Mouse (Mus musculus) T-helper 17 cell (primary cell): Measurements from ENCODE around the gene Nxn.

Experiments used
- in situ Hi-C, 2 experiments: fragments of 300-600 bp; cut with MboI, MseI; formaldehyde crosslinking; loops; 1 replicate in 1 of 2; 2 replicates in 1 of 2; pipeline ENCODE4 v1.15.1; 2025; ENCODE audit warnings: high pct_unique_total_duplicates in 2 of 2

Nxn gene

DNA sequence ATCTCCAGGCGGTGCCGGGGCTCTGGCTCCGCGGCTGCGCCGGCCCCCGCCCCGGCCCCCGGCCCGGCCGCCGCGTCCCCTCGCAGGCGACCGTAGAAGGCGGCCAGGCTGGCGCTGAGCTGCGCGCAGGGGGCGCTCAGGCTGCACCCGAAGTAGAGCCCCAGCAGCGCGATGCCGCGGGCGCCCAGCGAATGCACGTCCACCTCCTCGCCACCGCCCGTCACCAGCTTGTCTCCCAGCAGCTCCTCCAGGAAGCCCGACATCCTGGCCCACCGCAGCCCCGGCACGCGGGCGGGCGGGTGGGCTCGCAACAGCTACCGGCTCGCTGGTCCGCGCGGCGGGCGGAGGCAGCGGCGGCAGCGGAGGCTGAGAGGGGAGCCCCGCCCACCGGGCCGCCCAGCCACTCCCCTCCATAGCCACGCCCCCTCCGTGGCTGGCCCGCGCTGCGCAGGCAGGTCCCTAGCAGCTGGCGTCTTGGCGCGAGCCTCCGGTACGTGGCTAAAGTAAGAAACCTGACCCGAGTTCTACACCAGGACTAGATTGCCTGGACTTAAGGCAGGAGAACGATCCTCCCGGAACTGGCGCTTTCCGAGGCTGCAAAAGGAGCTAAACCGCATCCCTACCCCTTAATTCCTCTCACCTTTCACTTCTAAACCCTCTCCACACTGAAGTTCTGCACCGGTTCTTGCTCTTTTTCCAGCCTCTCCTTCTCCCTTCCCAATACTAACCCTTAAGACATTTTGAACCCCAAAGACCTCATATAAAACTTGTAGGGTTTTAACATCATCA is at the start of gene Nxn:
Gene Nxn, minus strand, starts transcription at position 343 of the 789 bp plus-strand sequence.
- in situ Hi-C loops = no loop called here

DNA sequence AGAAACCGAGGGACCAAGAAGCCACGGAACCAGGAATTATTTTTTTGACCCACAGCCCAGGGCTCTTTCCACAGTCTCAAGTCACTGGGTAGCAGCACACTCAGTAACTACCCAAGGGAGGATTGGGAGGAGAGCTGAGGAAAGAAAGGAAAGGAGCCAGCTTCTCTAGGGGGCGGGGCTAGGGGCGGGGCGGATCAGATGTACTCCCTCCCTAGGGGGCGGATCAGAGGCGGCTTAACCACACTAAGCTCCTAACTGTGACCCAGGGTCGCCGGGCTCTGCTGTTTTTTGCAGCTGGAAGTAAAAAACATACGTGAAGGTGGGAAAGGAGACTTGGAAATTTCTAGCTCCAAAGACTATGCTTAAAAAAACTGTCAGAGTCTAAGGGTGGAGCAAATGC is 47.3 kb upstream of the Nxn start:
- in situ Hi-C loops = no loop called here

DNA sequence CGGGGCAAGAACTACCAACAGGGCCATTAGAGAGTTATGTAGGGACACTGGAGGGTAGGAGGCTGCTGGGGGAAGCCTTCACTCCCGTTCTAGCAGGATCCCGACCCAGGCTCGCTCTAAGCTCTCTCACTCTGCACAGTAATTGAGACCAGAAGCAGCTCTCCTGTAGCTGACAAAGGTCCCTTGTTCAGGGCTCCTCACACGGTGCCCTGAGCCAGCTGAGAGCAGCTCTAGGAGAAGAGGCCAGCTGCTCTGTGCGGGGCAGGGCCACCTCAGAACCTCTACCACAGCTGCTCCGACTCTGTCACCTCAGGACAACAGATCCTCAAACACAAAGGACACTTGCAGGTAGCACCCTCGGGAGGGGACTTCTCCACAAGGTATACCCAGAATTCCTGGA is 46.5 kb upstream of the Nxn start:
- in situ Hi-C loops = no loop called here

DNA sequence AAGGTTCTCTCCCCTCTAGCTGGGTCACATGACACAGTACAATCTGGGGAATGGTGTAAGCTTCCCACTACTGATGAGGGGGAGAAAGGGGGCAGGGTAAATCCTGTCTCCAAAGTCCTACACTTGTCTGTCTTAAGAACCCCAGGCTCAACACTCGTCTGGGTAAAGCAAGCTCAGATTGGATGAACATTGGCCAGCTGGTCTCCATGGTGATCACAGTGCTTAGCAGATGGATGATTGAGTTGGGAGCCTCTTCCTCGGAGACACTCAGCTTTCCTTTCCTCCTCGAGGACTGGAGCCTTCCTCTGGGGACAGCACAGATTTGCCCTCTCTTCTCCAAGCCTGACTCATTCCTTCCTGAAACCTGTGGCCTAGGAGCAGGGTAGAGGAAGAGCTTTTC is 40.7 kb upstream of the Nxn start:
- in situ Hi-C loops = loop anchor here in 1 of 2 experiments (10.0 kb wide), 1 partner anchor 1685 kb away; no protein-coding TSS in a partner anchor

DNA sequence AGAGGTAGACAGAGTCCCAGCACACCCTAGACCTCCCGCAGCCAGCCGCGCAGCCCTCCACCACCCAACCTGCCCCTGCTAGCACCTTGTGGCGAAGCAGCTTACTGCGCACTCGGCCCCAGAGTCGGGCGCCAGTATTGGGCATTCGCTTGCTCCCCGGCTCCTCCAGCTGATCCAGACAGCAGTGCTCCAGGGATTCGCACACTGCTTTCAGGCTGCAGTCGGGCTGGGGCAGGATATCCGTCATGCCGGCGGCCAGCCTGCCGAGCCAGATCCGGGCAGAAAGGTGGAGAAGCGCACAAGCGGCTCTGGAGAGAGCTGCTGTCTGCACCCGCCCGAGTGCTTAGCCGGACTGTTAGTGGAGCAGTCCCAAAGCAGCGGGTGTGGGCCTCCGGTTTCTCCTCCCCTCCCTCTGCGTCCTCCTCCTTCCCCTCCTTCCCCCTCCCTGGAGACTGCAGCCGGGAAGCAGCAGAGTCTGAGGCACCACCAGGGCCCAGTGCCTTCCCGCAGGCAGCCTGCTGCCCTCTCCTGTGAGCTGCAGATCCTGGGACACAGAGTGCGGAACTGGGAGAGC is 38.0 kb upstream of the Nxn start:
- in situ Hi-C loops = loop anchor here in 1 of 2 experiments (10.0 kb wide), 1 partner anchor 1688 kb away; no protein-coding TSS in a partner anchor

DNA sequence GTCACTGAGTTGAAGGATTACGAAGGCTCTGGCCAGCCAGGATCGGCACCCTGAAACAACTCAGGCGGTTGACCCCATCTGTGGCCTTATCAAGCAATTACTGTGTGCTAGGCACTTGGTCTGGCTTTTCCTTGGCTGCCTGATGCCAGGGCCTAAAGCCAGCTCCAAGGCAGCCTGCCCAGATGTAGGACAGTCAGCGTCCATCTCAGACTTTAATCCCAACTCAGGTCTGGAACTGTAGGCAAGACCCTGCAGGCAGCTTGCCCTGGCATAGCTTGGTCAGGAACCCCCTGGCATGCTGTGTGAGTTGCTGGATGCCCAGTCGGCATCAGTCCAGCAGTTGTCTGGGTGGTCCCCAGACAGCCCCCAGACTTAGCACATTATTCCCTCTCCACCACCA is 37.1 kb upstream of the Nxn start:
- in situ Hi-C loops = loop anchor here in 1 of 2 experiments (10.0 kb wide), 1 partner anchor 1689 kb away; no protein-coding TSS in a partner anchor

DNA sequence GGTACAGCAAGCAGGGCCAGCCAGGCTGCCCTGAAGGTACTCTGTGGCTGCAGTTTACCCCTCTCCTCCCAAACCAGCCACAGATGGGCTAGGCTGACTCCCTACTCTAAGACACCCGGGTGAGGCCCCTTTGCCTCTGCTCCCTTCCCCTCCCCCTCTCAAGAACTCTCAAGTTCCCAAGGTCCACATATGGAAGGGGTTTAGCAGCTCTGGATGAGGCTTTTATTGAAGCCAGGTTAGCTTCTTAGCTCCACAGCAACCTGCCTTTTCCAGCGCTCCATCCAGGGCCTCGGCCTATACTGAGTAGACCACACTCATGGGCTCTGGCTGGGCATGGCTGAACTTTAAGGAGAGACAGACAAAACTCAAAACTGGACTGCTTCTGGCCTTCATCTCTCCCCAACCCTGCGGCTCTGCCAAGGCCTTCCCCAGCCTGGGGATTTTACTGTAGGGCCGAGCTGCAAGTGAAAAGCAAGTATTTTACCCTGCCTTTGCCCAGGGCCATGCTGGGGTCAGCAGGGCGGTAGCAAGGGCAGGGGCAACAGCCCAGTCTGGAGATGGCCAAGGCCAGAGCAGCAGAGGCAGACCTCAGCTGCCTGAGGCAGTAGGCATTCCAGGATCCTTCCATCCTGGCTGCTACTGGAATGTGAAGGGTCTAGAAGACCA is 31.2 kb upstream of the Nxn start:
- in situ Hi-C loops = loop anchor here in 1 of 2 experiments (10.0 kb wide), 1 partner anchor 1695 kb away; no protein-coding TSS in a partner anchor

DNA sequence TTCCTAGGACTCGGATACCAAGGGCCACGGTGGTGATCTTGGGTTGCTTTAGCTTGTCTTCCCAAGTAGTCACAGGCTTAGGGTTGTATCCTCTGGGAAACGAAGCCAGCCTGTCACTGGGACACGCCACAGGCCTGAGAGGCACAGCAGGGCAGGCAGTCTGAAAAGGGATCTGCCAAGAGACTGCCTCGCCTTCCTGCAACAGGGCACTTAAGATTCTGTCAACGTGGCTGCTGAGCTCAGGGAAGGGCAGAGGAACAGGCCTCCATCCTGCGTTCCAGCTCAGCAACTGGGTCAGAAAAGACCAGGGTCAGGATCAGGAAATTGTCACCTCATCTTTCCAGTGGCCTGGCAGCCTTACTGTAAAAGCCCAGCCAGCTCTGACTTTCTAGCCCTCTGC is 30.6 kb upstream of the Nxn start:
- in situ Hi-C loops = no loop called here

DNA sequence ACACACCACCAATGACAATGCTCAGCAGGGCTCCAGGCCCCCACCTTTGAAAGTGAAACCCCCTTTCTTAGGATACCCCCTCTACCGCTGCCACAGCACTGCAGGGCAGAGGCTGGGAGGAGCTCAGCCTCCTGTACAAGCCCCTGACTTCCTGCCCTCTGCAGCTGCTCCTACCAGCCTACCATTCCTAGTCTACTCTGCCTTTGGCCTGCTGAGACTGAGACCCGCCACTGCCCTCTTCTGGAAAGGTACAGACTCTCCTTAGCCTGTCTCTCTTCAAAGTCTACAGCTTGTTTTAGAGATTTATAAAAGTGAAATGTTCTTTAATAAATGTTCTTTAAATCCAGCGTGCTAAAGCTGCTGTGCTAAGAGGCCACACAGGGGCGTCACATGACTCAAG is 30.1 kb upstream of the Nxn start:
- in situ Hi-C loops = no loop called here

DNA sequence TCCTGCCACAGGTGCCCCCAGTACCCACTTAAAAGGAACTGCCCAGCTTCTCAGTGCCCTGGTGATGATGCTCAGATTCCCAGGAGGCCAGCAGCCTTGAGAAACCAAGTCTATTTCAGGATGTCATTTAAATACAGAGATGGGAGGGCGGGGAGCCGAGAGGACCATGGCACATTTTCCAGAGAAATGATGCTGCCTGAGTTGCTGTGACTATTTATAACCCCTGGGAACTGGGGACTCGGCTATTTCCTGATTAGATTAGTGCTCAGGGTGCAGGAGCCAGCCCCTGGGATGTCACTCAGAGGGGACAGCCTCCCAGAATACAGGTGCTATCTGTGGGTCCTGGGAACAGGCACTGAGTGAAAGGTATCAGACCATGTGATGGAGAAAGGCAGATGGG is 28.8 kb upstream of the Nxn start:
- in situ Hi-C loops = no loop called here

DNA sequence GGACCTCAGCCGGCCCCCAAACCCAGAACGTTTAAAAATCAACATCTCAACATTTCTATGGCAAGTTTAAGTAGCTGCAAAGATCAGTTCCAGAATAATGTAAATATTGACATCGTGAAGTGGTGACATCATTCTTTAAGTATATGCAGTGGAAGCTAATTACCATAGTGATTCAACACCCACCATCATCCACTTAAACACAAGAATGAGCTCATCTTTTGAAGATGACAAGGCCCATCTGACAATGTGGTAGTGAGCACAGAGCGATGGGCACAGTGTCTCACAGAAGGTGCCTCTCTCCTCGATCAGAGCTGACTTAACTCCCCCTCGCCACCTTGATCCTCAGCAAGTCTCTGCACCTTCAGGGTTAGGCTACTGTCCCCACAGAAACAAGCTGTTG is 26.8 kb upstream of the Nxn start:
- in situ Hi-C loops = no loop called here

DNA sequence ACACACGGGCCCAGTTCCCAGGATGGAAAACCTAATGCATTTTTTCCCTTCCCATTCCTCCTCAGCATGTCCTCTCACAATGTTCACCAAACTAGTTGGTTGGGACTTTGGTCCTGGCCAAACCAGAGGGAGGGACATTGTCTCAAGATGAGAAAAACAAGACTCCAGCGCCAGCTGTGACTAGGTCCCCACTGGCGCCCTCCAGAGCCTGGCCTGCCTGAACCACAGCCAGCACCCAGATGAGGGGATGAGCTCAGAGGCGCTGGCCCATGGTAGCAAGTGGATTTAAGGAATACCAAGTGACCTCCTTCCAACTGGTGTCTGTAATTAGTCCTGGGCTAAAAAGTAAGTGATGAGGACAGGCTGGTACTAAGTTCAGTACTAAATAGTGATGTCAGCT is 22.0 kb upstream of the Nxn start:
- in situ Hi-C loops = no loop called here

DNA sequence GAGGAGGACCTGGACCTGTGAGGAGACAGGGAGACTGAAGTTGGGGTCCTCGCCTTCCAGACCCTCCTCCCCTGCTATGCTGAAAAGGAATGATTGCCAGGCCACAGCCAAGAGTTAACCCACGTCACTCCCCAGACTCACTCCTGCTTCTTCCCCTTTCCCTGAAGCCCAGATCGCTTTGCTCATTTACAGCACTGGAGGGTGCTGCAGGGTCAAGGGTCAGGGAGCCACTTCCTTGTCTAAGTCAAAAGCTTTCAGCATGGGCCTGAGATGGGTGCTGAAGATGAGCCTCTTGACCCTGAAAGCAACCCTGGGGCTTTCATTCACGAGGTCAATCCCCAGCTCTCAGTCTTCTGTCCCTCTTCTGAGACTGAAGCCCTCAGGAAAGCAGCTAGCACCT is 20.2 kb upstream of the Nxn start:
- in situ Hi-C loops = no loop called here

DNA sequence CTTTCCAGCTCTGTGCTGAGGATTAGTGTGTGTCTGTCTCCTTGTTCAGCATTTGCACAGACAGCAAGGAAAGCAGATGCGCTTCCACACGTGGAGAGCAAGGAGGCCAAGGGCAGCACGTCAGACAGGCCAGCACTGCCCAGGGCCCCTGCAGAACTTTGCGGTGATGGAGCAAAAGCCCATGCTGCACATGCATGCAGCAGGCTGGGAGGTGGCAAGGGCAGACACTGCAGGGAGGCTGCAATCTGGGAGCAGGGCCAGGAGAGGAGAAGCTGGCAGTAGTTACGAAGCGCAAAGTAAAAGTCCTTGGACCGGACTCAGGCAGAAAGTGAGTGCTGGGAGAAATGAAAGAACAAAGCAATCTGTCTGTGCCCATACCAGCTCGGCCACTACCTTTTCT is 19.5 kb upstream of the Nxn start:
- in situ Hi-C loops = no loop called here

DNA sequence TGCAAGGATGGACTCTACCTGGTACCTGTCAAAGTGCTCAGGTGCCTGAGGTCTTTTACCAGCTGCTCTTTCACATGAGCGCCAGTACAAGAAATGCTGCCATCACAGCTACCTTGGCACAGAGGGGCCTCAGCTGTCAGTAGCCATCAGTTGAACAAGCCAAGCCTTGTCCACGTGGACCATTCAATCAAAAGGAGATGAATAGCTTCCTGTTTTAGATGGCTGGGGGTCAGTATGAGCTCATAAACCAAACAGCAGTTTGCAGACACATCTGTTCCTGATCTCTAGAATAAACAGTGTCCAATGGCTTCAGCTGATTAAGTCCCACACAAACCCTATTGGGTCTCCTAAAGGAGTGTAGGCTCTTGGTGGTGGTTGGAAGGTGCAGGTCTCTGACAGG is 17.0 kb upstream of the Nxn start:
- in situ Hi-C loops = no loop called here

DNA sequence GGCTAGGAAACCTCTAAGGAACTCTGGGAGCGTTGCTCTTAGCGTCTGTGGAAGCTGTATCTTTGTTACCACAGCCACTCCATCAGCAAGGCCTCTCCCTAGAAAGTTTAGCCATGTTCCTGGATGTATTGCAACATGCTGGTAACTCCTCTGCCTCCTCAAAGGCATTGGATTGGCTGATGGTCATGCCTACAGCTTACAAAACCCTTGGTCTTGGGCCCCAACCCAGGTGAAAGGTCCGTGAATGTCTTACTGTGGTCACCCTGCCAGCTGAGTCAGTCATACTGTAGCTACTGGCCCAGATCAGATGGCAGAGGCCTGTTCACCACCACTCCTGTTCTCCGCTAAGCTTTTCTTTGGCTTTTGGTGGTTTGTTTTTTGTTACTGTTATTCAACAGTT is 16.1 kb upstream of the Nxn start:
- in situ Hi-C loops = no loop called here

DNA sequence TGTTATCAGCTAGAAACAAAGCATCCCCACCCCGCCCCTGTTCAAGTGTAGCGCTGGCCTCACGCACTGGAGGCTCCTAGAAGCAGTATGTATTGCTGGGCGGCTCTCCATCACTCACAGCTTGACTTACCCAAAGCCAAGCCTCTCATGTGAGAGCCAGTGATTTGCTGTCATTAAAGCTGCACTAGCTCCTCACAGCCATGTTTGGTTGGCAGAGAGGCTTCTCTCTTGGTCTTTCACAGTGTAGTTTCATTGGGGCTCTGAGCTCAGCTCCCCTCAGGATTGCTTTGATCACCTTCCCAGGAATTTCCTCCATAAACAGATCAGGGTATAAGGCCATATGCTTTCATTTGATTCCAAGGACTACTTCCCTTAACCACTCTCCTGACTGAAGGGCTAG is 14.3 kb upstream of the Nxn start:
- in situ Hi-C loops = no loop called here

DNA sequence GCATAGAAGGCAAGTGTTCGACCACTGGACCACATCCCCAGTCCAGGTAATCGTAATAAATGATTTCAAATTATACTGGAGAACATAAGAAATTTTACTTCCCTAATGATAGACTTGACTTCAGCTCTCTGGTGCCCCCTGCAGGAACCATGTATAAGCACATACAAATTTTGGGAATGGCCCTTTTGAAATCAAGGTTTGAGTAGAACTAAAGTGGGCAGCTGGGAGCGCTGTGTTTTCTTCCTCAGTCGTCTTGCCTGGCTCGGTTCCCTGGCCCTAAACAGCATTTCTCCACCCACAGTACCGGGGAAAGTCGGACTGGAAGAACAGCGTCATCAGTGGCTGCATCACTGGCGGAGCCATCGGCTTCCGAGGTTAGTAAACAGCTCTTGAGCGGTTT is 11.9 kb upstream of the Nxn start:
- in situ Hi-C loops = no loop called here

DNA sequence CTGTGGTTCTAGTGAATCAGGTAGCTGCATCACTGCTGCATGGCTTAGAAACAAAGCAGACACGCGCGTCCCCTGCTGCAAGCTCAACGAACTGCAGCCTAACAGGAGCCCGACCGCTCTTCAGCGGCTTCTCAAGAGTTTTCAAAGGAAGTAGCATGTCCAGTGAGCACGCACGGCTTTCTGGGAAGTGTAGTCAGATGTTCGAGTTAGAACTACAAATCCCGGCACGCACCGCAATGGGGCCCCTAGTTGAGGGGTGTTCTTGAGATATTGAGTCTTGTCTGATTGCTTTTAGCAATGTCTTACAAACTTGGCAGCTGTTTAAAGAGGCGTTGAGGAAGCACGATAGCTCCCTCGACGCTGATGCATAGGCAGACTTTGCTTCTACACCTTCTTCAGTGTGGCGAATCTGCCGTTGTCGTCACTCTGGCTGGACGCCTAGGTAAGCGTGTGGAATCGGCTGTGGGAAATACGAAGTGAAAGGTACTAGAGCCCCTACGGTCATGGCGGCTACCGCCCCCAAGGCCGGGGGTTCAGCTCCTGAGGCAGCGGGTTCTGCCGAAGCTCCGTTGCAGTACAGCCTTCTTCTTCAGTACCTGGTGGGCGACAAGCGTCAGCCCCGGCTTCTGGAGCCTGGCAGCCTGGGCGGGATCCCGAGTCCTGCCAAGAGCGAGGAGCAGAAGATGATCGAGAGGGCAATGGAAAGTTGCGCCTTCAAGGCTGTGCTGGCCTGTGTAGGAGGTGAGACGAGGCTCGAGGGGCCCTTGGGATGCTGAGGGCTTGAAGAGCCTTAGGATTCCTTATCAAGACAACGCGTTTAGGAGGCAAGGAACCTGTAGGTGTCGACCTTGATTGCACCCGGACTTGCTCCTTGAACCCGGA is 8.0 kb upstream of the Nxn start, which contains the start of gene Timm22:
Gene Timm22, plus strand, starts transcription at position 251 of the 882 bp plus-strand sequence.
- in situ Hi-C loops = loop anchor here (5.0 kb wide), 3 partner anchors 150 to 320 kb away; no protein-coding TSS in a partner anchor

DNA sequence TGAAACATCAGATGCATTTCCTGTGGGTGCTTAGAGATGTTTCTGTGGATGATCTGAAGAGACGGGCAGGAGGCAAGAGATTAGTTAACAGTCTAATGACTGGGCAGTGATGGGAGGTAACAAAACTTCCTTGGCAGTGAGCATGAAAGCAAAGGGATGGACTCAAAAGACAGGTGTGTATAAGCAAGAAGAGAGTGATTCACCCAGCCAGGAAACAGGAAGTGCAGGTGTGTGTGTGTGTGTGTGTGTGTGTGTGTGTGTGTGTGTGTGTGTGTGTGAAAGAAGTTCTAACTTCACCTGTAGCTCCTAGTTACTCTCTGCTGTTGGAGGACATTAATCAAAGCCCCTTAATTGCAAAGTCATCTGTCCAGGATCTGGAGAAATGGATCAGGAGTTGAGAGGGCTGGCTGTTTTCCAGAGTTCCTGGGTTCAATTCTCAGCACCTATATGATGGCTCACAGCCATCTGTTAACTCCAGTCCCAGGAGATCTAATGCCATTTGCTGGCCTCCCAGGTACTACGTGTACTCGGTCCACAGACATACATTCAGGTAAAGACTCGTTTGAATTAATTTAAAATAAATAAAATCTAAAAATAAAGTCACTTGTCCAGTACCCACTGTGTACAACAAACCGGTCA is 6.8 kb upstream of the Nxn start:
- in situ Hi-C loops = loop anchor here (5.0 kb wide), 3 partner anchors 148 to 318 kb away; no protein-coding TSS in a partner anchor

DNA sequence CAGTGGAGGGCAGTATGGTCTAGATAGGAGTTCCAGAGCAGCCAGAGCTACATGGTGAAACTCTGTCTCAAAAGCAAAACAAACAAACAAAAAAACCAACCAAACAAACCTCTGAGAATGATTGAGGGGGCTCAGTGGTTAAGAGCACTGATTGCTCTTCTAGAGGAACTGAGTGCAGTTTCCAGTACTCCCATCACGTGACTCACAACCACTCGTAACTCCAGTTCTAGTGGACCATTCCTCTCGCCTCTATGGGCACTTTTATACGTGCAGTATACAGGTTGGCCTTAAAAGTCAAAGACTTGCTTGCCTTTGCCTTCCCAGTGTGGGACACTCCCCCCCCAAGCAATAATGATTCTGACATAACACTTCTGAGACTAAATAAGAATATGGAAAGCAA is 6.2 kb upstream of the Nxn start:
- in situ Hi-C loops = loop anchor here (5.0 kb wide), 3 partner anchors 148 to 318 kb away; no protein-coding TSS in a partner anchor
